Mouse (Mus musculus) forebrain, embryonic 12.5 days (tissue): ENCODE data around the gene Polr1e. TPM values are rescaled to one million over a fixed set of nuclear protein-coding genes. Genes with fewer than 3 reads are reported as not detected.
"Not testable (repeated sequence)": the region's sequence is repeated elsewhere in the genome, so short reads cannot be mapped to it uniquely, and the experiment has no call there.

ENCODE experiments used
- ATAC-seq: fragments of 200-750 bp; cut with Nextera tagmentation; 2 replicates; pipeline ENCODE4 v1.8.0; 2017; ENCODE audit warnings: moderate TSS enrichment; ENCODE audit not compliant: low FRiP score
- H3K27ac ChIP-seq: fragments of 300-500 bp; sonication (generic); 2 replicates; pipeline ENCODE4 v1.5.1; 2016; ENCODE audit warnings: mild to moderate bottlenecking
- H3K27me3 ChIP-seq: fragments of 300-500 bp; sonication (generic); 2 replicates; pipeline ENCODE4 v1.6.1; 2016; ENCODE audit warnings: mild to moderate bottlenecking
- H3K36me3 ChIP-seq: fragments of 300-500 bp; sonication (generic); replicated peaks from 2 replicates; pipeline ENCODE4 v1.6.1; 2016; ENCODE audit warnings: mild to moderate bottlenecking
- H3K4me1 ChIP-seq: fragments of 300-500 bp; sonication (generic); 2 replicates; pipeline ENCODE4 v1.6.1; 2016
- H3K4me2 ChIP-seq: fragments of 300-500 bp; sonication (generic); 2 replicates; pipeline ENCODE4 v1.6.1; 2016; ENCODE audit warnings: mild to moderate bottlenecking, moderate library complexity
- H3K4me3 ChIP-seq: fragments of 300-500 bp; sonication (generic); replicated peaks from 2 replicates; pipeline ENCODE4 v1.5.1; 2016; ENCODE audit warnings: mild to moderate bottlenecking
- H3K9ac ChIP-seq: fragments of 300-500 bp; sonication (generic); 2 replicates; pipeline ENCODE4 v1.6.1; 2016; ENCODE audit warnings: mild to moderate bottlenecking
- H3K9me3 ChIP-seq: fragments of 300-500 bp; sonication (generic); 2 replicates; pipeline ENCODE4 v1.6.1; 2016
- WGBS: fragments of 180-500 bp; shearing (Covaris S2); methylation state at CpG from one replicate; pipeline ENCODE4 v1.1.7; 2016; 5-methylcytosine and 5-hydroxymethylcytosine counted together
- polyA plus RNA-seq: library from polyadenylated mRNA; unstranded; fragments of >200 nt; fragmentation: Nextera tagmentation; extraction: Ambion mirVana; gene quantifications from 2 replicates; pipeline ENCODE4 v1.2.1, GENCODE M21; 2016

Gene Polr1e
- polyA plus RNA-seq, 1 experiment from 2014 or later, result 45.5 TPM

- no peaks in the 10 kb centered on the region for H3K27me3 ChIP-seq
- peaks cover 5% of the 10 kb centered on the region; the same call in 1 of the 2 replicates for H3K36me3 ChIP-seq
- peak overlapping the region; percentile 73; the same call in 1 of the 2 replicates for H3K27ac ChIP-seq
- H3K9me3 ChIP-seq, result no peaks in the 10 kb centered on the region
- no peak for ATAC-seq
- H3K9ac ChIP-seq, result peak overlapping the region; percentile 81
- H3K4me2 ChIP-seq, result peak overlapping the region; percentile 94
- H3K4me3 ChIP-seq, result peak overlapping the region; percentile 72
- peaks cover 14% of the 10 kb centered on the region for H3K4me1 ChIP-seq
- 14% methylated on average over 5 of the region's 5 CpGs for WGBS
These were observed 36.5 kb upstream of the Polr1e start for GRCm38 (mm10) chr4:44981974-44982287.

- Histone ChIP-seq H3K4me1 (peaks cover 14% of the 10 kb centered on the region), H3K4me2 (0 out of 2 replicates have a peak overlapping the region, but pooled peaks have one; percentile 94), H3K9me3 (no peaks in the 10 kb centered on the region), H3K9ac (no peak overlapping the region), H3K27me3 (no peaks in the 10 kb centered on the region), H3K4me3 (no peak overlapping the region), H3K27ac (no peak overlapping the region), H3K36me3 (peaks cover 8% of the 10 kb centered on the region)
- ATAC-seq, result no peak
- 72% methylated on average over 11 of the region's 11 CpGs for WGBS
These were observed 35.8 kb upstream of the Polr1e start for GRCm38 (mm10) chr4:44982440-44983130.

- Histone ChIP-seq H3K4me3 (no peak overlapping the region), H3K4me1 (peaks cover 14% of the 10 kb centered on the region), H3K4me2 (no peak overlapping the region), H3K9ac (no peak overlapping the region), H3K27ac (no peak overlapping the region), H3K27me3 (no peaks in the 10 kb centered on the region), H3K36me3 (peaks cover 11% of the 10 kb centered on the region), H3K9me3 (no peaks in the 10 kb centered on the region)
- 92% methylated on average over 10 of the region's 10 CpGs for WGBS
- no peak for ATAC-seq
These were observed 35.1 kb upstream of the Polr1e start for GRCm38 (mm10) chr4:44983131-44983740.

GRCm38 (mm10) chr4:44990560-44990959 is 27.8 kb upstream of the Polr1e start:
- Histone ChIP-seq H3K27ac (no peak overlapping the region), H3K9ac (no peak overlapping the region), H3K4me1 (no peaks in the 10 kb centered on the region), H3K27me3 (no peaks in the 10 kb centered on the region), H3K36me3 (peaks cover 61% of the 10 kb centered on the region), H3K4me3 (no peak overlapping the region), H3K9me3 (no peaks in the 10 kb centered on the region), H3K4me2 (no peak overlapping the region)
- no peak for ATAC-seq
- 97% methylated on average over 5 of the region's 5 CpGs for WGBS

GRCm38 (mm10) chr4:44992330-44992729 is 26.1 kb upstream of the Polr1e start:
- not testable (repeated sequence) for H3K27me3 ChIP-seq, H3K9ac ChIP-seq, H3K4me1 ChIP-seq, H3K4me3 ChIP-seq, H3K4me2 ChIP-seq, H3K9me3 ChIP-seq, H3K27ac ChIP-seq, ATAC-seq
- WGBS, result 94% methylated on average over 11 of the region's 11 CpGs
- H3K36me3 ChIP-seq, result peaks cover 60% of the 10 kb centered on the region

- H3K27ac ChIP-seq, H3K4me1 ChIP-seq, H3K9ac ChIP-seq, ATAC-seq, H3K4me2 ChIP-seq, H3K4me3 ChIP-seq, H3K9me3 ChIP-seq, H3K27me3 ChIP-seq: not testable (repeated sequence)
- WGBS, result 94% methylated on average over 14 of the region's 14 CpGs
- H3K36me3 ChIP-seq, result peaks cover 54% of the 10 kb centered on the region
These were observed 25.2 kb upstream of the Polr1e start for GRCm38 (mm10) chr4:44993179-44993578.

GRCm38 (mm10) chr4:44993847-44994246 is 24.5 kb upstream of the Polr1e start:
- peaks cover 6% of the 10 kb centered on the region; the same call in 1 of the 2 replicates for H3K4me1 ChIP-seq
- H3K9ac ChIP-seq, result no peak overlapping the region
- no peak overlapping the region for H3K4me3 ChIP-seq
- H3K36me3 ChIP-seq, result peaks cover 54% of the 10 kb centered on the region
- no peaks in the 10 kb centered on the region for H3K9me3 ChIP-seq
- no peak overlapping the region for H3K27ac ChIP-seq
- H3K4me2 ChIP-seq, result no peak overlapping the region
- WGBS, result 96% methylated on average over 9 of the region's 9 CpGs
- H3K27me3 ChIP-seq, result no peaks in the 10 kb centered on the region
- no peak for ATAC-seq

GRCm38 (mm10) chr4:44994776-44995175 is 23.6 kb upstream of the Polr1e start:
- H3K4me3 ChIP-seq, result no peak overlapping the region
- no peak overlapping the region for H3K27ac ChIP-seq
- no peak overlapping the region for H3K4me2 ChIP-seq
- no peak overlapping the region for H3K9ac ChIP-seq
- H3K27me3 ChIP-seq, result no peaks in the 10 kb centered on the region
- H3K36me3 ChIP-seq, result peaks cover 45% of the 10 kb centered on the region
- WGBS, result 85% methylated on average over 18 of the region's 18 CpGs
- ATAC-seq, result no peak
- H3K4me1 ChIP-seq, result peaks cover 6% of the 10 kb centered on the region; the same call in 1 of the 2 replicates
- H3K9me3 ChIP-seq, result no peaks in the 10 kb centered on the region

- no peak overlapping the region for H3K27ac ChIP-seq
- WGBS, result 69% methylated on average over 3 of the region's 3 CpGs
These were observed 20.3 kb upstream of the Polr1e start for GRCm38 (mm10) chr4:44998071-44998470.

GRCm38 (mm10) chr4:45000001-45000400 is 18.4 kb upstream of the Polr1e start:
- Histone ChIP-seq H3K4me3 (no peak overlapping the region), H3K9me3 (no peaks in the 10 kb centered on the region), H3K36me3 (peaks cover 6% of the 10 kb centered on the region; the same call in 1 of the 2 replicates), H3K9ac (no peak overlapping the region), H3K27ac (no peak overlapping the region), H3K27me3 (no peaks in the 10 kb centered on the region), H3K4me1 (peaks cover 6% of the 10 kb centered on the region; the same call in 1 of the 2 replicates), H3K4me2 (no peak overlapping the region)
- WGBS, result 94% methylated on average over 6 of the region's 6 CpGs
- ATAC-seq, result no peak

More at GRCm38 (mm10) chr4:44998071-44998470, 20.3 kb upstream of the Polr1e start:
- ATAC-seq, result no peak
- H3K4me3 ChIP-seq, result no peak overlapping the region
- no peaks in the 10 kb centered on the region for H3K9me3 ChIP-seq
- peaks cover 6% of the 10 kb centered on the region; the same call in 1 of the 2 replicates for H3K4me1 ChIP-seq
- H3K4me2 ChIP-seq, result no peak overlapping the region
- peaks cover 17% of the 10 kb centered on the region for H3K36me3 ChIP-seq
- H3K27me3 ChIP-seq, result no peaks in the 10 kb centered on the region
- no peak overlapping the region for H3K9ac ChIP-seq

GRCm38 (mm10) chr4:45005452-45005851 is 12.9 kb upstream of the Polr1e start:
- peaks cover 10% of the 10 kb centered on the region for H3K4me1 ChIP-seq
- H3K27ac ChIP-seq, result no peak overlapping the region
- 90% methylated on average over 3 of the region's 3 CpGs for WGBS
- no peak overlapping the region for H3K4me3 ChIP-seq
- no peaks in the 10 kb centered on the region for H3K9me3 ChIP-seq
- no peaks in the 10 kb centered on the region for H3K27me3 ChIP-seq
- no peak for ATAC-seq
- 0 out of 2 replicates have a peak, but pooled peaks cover 7% of the 10 kb centered on the region for H3K36me3 ChIP-seq
- no peak overlapping the region for H3K9ac ChIP-seq
- H3K4me2 ChIP-seq, result no peak overlapping the region

GRCm38 (mm10) chr4:45010806-45011415 is 7.5 kb upstream of the Polr1e start:
- peak overlapping the region; percentile 78 for H3K4me3 ChIP-seq
- no peak for ATAC-seq
- no peaks in the 10 kb centered on the region for H3K9me3 ChIP-seq
- no peaks in the 10 kb centered on the region for H3K27me3 ChIP-seq
- H3K4me2 ChIP-seq, result peak overlapping the region; percentile 75
- no peaks in the 10 kb centered on the region for H3K36me3 ChIP-seq
- WGBS, result 11% methylated on average over 11 of the region's 11 CpGs
- peak overlapping the region; percentile 97 for H3K27ac ChIP-seq
- peaks cover 24% of the 10 kb centered on the region for H3K4me1 ChIP-seq
- peak overlapping the region; percentile 86 for H3K9ac ChIP-seq
